Mouse (Mus musculus): Measurements from ENCODE around the gene Ccnt1.

- TF ChIP-seq POLR2A (IDR thresholded peaks at IDR 0.05; ENCODE audit: borderline replicate concordance, low read depth, low read length) (no peak), CTCF (IDR thresholded peaks at IDR 0.05; ENCODE audit: low read depth, low read length) (no peak)
Observed at GRCm38 (mm10) chr15:98601832-98602190, 31.1 kb upstream of the Ccnt1 start.

Measured in bone marrow macrophage, adult 2 months (primary cell).